Mouse (Mus musculus): ENCODE measurements around the gene Ptprt.

The Ptprt gene

DNA sequence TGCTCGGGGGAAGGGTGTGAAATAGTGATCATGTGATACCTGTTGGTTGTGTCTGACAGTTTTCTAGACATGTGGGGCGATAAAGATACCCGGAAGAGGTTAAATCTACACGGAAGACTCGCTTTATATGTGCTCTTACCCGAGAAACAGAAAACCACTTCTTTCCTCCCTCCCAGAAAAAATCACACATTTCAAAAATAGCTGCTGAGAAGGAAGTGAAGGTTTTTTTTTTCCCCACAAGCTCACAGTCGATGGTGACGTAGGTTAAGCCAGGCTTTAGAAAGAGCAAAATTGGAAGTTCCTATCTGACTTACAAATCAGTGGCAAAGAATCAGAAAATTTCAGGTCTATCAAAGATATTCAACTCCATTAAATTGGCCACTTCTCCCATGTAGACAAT is 965.1 kb downstream of the Ptprt start:
- DNase-seq (ENCODE audit: low spot score in 2 of 2), result no peak

DNA sequence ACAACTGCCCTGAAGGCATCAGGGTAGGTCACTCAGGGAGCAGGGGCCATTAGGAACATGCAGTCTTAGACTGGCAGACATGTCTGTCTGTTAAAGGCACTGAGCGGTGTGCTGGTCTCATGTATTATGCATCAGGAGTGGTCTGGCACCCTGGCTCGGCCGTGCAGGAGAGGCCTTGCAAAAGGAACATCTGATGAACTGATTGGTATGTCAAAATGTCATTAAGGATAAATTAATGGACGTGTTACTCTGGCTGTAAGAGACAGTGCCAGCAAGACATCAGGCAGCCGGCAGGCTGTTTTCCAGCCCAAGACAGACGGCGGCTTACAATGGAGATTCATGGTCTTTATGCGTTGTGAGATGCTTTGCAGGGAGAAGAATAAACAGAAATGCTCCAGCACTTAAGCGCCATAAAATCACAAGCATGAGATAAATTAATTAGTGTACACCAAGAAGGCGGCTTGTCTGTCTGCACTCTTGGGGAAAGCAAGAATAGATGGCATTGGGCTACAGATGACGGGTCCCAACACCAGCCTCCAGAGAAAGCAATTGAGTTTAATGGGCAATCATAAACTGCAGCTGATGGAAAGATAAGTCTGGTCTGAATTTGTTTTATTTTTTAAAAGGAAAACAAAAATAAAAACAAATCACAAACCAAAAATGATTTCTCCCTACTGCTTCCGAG is 992.5 kb downstream of the Ptprt start:
- DNase-seq (ENCODE audit: low spot score in 2 of 2), result no peak

DNA sequence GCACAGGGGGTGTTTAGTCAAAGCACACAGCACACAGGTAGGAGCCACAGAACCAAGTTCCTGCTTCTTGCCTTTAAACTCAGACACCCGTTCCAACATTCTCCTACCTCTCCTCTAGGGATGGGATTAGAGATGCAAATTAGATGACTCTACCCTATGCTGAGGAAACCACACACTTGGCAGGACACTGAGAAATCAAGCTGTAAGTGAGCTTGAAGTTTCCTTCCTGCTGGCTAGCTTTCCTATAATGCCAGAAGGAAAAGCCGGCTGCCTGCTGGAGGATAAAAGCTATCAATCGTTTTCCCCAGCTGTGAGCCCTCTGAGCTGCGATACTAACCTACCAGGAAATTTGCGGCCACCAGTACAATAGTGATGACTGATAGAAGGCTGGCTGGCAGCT is 999.0 kb downstream of the Ptprt start:
- no peak for DNase-seq (ENCODE audit: low spot score in 2 of 2)

DNA sequence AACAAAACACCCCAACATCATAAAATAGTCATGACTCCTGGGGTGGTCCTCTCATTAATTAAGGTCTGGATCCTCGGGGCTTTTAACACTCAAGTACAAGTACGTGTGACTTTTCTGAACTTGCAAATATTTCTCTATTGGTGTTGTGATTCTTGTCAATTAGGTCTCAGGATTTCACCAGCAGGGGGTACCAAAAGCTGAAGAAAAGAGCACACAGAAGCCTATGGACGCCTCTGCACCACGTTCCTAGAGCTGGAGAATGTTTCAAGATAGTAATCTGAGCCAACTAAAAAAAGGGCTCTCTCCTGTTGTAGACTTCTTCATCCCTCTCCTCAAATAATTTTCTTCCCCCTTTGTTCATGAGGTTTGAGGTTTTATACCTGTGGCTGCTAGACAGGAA is 1000.1 kb downstream of the Ptprt start:
- no peak for DNase-seq (ENCODE audit: low spot score in 2 of 2)

DNA sequence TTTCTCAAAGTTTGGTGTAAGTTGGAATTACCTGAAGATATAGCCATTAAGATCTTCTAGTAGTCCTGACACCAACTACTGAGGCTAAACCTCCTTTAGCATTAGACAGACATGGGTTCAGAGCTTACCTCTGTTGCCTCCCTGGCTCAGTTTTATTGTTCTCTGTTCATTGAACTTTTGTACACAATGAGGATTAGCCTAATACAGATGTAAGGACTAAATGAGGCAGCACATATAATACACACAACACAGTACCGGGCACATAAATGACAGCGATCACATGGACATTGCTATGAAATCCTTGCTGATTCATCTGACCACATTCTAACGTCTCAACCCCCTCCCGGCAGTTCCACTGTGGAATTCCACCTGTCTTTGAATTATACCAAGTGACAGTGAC is 1003.9 kb downstream of the Ptprt start:
- no peak for DNase-seq (ENCODE audit: low spot score in 2 of 2)

DNA sequence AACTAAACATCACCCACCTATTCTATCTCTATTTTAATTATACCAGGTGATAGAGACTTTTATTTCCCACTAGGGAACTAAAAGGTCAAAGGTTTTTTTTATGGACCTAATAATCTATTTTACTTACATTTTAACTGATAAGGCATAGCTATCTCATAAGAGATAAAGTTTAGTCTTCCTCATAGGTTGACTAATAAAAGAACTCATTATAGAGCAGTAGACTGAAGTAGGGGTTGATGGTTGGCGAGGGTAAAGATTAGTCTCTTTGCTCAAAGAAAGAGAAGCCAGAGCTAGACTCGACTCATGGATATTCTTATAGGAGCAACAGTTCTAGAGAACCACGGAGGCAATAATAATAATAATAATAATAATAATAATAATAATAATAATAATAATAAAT is 1004.3 kb downstream of the Ptprt start:
- DNase-seq (ENCODE audit: low spot score in 2 of 2), result no peak

DNA sequence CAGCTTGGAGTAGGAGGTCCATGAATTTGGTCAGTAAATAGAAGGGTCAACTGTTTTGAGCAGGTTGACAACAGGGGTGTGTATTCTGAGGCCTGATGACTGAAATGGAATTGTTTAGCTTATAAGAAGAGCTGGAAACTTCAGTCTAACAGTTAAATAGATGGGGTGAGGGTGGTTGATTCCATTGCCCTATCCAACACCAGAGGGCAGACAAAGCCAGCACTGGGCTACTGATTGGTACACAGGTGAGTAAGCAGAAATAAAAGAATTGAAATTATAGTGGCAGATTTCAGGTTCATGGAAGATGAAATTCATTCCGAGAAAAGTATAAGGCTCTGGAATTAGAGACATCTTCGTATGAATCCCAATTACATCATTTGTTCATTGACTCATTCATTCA is 1020.1 kb downstream of the Ptprt start:
- DNase-seq (ENCODE audit: low spot score in 2 of 2), result no peak

DNA sequence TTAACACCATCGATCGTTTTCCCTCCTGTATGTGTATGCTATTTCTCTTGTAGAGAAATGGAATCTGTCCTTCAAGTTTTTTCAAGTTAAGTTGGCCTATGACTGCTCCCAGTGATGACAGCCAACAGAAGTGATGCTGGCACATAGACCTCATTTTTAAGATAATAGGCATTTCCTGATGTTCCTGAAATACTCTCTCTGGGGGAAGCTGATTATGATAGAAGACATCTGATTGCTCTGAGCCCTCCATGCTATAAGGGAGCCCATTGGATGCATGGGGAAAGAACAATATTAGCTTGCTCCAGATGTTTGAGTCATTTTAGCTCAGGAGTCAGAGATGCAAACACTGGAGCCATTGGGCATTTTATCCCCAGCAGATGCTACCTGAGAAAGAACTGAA is 1026.9 kb downstream of the Ptprt start:
- DNase-seq (ENCODE audit: low spot score in 2 of 2), result no peak

DNA sequence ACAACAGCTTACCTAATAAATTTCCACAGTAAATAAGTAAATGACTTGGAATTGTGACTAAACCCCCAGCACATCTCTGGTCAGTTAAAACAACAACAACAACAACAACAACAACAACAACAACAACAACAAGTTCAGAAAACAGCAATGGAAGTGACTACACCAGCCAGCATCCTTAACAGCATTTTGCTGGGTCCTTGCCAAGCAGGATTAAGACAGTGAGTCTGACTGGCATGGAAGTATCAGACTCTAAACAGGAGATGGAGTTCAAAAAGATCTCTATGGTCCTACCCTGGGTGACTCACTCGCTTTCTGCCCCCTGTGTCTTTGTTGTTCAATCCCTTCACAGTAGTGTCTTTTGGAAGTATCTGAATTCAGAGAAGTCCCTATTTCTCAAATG is 1035.1 kb downstream of the Ptprt start:
- DNase-seq (ENCODE audit: low spot score in 2 of 2), result no peak

DNA sequence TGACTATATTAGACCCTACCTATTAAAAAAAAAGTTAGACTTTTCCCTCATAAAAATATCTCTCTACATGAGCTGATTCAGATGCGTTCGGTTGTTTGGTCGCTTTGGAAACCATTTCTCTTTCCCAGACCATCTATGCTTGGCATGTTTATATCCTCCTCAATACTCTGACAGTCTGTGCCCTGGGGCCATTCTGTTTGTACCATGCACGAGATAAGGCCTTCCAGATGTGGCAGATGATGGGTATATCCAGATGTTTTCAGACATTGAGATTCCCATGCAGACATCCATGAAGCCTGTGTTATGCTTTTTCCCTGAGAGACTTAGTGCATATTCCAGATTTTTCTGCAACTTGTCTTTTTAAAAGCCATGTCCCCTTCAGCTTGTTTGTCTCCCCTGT is 1052.5 kb downstream of the Ptprt start:
- DNase-seq (ENCODE audit: low spot score in 2 of 2), result no peak

DNA sequence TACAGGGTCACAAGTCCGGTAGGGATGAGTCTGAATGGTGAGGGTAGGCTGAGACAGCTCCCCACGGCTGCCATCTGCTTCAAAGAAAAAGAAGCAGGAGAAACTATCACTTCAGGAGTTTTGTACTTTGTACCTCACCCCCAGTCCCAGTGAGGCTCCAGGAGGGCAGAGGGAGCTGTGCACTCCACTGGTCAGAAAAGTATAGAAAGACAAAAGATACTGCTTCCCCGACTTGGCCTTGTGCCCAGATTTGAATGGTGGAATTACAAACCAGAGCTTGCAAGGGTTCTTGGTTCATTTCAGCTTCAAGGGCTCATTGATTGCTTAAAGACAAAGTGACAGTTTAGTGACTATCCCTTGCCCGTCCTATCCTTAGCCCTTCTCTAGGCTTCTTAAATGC is 1053.6 kb downstream of the Ptprt start:
- no peak for DNase-seq (ENCODE audit: low spot score in 2 of 2)

DNA sequence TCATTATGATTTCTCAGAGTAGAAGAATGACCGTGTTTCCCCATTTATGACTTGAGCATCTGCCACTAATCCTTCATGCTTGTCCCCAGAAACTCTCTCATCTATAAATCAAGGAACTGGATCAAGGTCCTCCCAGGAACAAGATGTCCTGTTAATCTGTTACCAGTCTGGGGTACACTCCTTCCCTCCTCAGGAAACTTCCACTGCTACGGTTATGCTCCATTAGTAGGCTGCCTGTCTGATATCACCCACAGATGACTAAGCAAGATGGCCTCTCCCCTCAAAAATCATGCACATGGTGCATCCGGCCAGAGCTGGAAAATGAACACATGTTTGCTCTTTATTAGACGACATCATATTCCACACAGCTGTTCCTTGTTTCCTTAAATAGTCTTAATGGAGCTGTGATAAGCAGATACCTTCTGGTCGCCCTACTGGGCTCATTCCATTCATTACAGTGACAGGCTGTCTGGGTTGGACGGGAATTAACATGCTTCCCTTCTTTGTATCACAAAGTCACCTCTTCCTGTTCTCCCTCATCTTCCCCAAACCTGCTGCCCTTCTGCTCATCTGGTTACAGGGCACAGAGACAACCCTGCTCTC is 1060.6 kb downstream of the Ptprt start:
- DNase-seq (ENCODE audit: low spot score in 2 of 2), result no peak

DNA sequence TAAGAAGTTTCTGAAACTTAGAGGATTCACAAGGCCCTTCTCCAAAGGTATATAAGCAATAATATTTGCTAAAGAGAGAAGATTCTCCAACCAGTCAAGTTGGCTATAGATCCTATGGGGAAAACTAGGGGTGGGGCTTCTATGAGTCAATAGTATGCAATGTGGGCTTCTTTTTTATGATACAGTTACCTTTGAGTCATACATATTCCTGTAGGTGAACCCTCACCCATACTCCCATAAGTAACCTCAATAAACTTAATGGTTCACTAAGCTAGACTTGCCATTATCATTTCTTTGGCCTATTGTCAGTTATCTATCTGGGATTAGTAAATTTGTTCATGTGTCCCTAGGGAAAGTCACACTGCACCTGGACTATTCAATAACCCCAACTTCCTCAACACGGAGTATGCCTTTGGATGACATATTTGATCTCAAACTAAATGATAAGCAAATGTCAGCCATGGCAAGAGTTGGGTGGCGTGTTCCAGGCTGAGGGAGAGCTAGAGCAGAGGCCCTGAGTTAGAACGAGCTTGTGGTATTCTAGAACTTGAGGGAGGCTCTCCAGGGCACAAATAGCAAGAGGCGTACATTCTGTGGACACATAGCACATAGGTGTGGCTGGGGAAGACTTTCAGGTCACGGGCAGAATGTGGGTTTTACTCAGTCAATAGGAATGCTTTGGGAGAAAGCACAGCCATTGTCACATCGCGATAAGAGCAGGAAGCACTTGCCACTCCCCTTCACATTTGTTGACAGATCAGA is 1067.4 kb downstream of the Ptprt start:
- peak in 1 of 2 experiments; percentile 12 for DNase-seq (ENCODE audit: low spot score in 2 of 2)

DNA sequence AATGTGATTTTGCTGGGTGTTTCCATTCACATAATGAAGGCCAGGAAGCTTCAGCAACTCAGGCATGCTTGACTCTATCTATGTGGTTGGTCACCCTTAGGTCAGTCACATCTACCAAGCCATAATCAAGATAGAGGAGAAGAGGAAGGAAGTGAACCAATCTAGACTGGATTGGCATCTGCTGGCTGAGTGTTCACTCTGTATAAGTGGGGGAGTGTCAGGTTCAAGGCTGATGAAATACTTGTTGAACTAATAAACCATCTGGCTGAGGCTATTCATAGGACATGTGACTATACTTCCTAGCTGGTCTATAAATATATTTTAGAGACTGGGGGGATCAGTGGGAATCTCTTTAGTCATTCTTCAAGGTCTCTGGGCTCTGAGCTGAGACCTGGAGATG is 1086.5 kb downstream of the Ptprt start:
- DNase-seq (ENCODE audit: low spot score in 2 of 2), result no peak

DNA sequence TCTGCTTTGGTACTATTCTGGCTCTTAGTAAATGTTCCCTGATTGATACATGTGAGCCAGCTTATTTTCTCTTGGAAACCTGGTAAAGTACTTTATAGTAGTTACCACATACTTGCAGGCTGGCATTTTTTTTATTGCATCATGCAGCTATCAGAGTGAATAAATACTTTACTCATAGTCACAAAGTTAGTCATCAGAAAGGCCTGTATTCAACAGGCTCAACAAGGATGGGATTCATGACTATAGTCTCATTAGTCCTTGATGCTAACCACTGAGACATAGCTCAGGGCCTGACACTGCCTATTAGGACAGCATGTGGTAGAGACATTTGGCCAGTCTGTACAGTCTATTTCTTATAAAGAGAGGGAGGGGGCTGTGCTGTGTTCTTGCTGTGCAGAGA is 1088.7 kb downstream of the Ptprt start:
- DNase-seq (ENCODE audit: low spot score in 2 of 2), result no peak

DNA sequence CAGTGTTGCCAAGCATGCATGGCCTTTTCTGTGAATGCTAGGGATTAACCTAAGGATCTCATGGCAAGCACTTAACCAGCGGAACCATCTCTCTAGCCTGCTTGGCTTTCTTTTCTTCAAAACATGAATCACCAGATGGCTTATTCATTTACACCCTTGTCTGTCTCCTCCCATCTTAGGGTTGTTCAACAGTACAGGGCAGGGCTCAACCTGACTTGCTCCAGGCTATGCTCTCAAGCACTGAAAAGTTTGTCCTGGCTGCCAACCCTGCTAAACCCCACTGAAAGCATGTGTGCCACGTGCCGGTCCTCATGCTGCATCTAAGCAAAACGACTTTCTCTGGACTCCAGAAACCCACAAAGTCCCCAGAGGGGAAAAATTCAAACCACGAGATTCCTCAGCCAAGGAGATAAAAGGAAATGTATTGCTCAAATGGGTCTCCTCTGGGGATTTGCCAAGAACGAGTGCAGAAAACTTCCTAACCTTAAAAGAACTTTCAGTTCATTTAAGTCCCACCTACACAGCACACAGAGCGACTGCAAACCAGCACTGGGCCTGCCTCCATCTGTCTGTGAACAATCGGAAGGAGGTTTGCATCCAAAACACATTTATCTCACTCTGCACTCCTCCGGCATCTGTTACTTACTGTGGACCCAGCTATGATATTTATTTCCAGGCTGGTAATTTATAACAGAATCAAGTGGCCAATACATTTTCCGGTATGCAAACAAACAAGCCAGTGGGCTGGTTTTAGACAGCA is 1090.5 kb downstream of the Ptprt start:
- no peak for DNase-seq (ENCODE audit: low spot score in 2 of 2)

DNA sequence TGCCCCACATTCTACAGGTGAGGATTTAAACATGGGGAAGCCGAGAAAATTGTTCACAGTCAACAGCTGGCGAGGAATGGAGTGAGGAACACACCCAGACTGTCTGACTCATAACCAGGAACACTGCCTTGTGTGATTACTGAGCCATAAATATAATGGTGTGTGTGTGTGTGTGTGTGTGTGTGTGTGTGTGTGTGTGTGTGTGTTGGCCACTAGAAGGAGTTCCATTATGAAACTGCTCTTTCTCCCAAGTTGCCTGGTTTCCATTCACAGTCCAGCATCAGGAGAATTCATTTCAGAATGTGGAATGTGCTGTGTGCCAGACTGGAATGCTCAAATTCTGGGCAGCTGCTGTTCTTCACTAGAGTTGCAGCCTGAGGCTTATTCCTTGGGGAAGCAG is 1099.4 kb downstream of the Ptprt start:
- DNase-seq (ENCODE audit: low spot score in 2 of 2), result peak in 1 of 2 experiments; percentile 13

DNA sequence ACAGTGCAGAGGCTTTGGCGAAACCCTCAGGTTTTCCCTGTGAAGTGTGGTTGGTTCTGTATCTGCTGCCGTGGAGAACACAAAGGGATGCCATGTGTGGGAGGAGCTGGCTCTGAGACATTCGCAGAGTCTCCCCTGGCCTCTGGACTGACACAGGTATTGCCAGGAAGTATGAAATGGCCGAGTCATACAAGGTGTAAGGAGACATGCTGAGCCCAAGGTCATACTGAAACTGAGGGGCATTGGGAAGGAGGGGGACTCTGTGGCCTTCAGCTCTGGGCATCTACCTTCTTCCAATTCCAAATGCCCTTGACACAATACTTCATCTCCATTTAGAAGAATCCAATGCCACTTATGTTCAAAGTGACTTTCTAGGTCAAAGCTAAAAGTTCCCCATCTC is 1103.1 kb downstream of the Ptprt start:
- no peak for DNase-seq (ENCODE audit: low spot score in 2 of 2)

DNA sequence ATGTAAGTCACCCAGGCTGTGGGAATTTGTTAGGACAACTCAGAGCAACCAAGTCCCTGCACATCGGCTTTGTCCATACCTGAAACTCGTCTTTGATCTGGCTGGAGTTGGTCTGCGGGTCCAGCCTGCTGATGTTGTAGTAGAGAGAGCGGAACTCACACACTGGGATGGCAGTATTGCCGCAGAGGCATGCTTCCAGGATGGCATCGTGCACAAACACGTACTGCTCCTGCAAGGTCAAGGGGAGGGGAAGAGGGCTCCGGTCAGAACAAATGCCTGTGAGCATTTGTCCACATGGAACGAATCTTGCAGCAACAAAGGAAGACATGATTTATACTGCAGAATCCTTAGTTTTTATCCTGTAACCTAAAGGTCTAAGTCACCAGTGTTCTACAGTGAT is 1107.3 kb downstream of the Ptprt start:
- DNase-seq (ENCODE audit: low spot score in 2 of 2), result no peak

DNA sequence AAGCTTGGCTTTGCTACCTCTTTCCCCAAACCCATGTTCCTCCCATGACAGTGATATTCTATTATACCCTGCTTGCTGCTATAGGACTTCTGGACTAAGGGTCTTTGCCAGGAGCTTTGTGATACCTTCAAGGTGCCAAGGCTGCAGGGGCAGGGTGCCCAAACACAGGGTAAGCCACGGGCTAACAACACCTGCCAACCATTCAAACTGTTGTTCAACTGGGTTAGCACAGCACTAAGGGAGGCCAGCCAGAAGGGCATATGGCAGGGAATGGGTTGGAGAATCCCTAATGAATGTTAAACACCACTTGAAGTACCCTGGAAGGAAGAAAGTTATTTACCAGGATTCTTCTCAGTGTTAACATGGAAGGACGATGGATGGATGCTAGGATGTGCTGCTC is 1108.9 kb downstream of the Ptprt start:
- DNase-seq (ENCODE audit: low spot score in 2 of 2), result no peak

DNA sequence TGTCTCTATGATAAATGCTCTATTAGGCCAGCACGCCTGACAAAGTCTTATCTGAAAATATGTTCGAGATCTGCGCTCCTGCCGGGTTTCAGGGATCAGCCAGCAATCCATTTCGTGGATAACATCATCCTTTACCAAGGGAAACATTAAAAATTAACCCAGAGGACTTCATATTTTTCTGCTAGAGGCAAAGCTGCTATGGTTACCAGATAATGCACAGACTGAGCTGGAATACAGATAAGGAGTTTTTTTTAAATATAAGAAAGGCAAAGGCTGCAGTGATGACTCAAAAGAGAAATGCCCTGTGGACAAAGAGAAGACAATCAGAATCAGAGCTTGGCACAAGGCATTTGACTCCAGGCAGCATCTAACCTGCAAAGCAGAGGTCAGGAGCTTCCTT is 1111.4 kb downstream of the Ptprt start:
- DNase-seq (ENCODE audit: low spot score in 2 of 2), result no peak

DNA sequence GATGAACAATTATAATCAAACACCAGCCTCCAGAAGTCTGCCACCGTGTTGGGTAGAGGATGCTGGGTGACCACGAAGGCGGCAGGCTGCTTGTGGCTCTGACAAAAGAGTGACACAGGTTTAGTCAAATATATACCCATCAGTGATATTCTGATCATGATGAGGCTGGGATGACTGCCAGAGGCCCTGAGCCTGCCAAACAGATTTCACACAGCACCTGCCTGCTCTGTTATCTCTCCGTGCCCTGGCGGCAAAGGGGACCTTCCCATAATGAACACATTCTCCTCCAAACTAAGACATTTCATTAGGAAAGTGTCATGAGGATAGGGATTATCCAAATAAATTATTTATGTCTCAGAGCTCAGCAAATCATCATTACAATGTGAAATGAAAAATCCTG is 1113.6 kb downstream of the Ptprt start:
- no peak for DNase-seq (ENCODE audit: low spot score in 2 of 2)

DNA sequence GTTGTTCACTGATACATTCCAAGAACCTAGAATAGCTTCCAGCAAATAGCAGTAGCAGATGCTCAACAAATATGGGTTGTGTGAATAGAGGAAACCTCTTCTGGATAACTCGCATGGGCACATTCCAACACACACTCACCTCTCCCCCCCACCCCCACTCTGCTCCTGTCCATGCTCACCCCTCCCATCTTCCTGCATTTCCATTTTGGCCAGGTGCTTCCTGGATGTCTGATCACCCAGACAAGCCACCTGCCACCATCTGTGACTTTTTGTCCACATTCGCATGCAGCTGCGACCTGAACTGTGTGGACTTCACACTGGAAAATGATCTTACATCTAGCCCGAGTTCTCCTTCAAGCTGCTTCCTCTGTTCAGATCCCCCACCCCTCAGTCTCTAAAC is 1115.5 kb downstream of the Ptprt start:
- DNase-seq (ENCODE audit: low spot score in 2 of 2), result no peak
